Mouse (Mus musculus) myocyte (in vitro differentiated cells): ENCODE data around the gene AC153137.1.
A peak's percentile ranks its signal among the peaks of the same experiment; 100 is the strongest.

Experiments
- CEBPB ChIP-seq: IDR thresholded peaks from 2 replicates; pipeline ENCODE4 v1.6.1; 2011; ENCODE audit warnings: mild to moderate bottlenecking, moderate library complexity; ENCODE audit not compliant: poor library complexity, insufficient read depth, severe bottlenecking
- MAX ChIP-seq: IDR thresholded peaks from one replicate; pipeline ENCODE4 v1.6.1; 2011; ENCODE audit warnings: low read depth, mild to moderate bottlenecking, control low read depth
- MYOD1 ChIP-seq, 3 experiments: IDR thresholded peaks; one replicate each; pipeline ENCODE4 v1.6.1; 2011; ENCODE audit warnings: control low read depth in 2 of 3, low read depth in 2 of 3, mild to moderate bottlenecking in 2 of 3, moderate library complexity in 1 of 3; ENCODE audit not compliant: insufficient read length in 2 of 3, control insufficient read depth in 1 of 3
- MYOG ChIP-seq, 3 experiments: IDR thresholded peaks; one replicate each; pipeline ENCODE4 v1.6.1; 2011; ENCODE audit warnings: control low read depth in 2 of 3, low read depth in 2 of 3, mild to moderate bottlenecking in 2 of 3; ENCODE audit not compliant: insufficient read length in 2 of 3, control insufficient read depth in 1 of 3, insufficient read depth in 1 of 3
- POLR2A ChIP-seq: IDR thresholded peaks from one replicate; pipeline ENCODE4 v1.6.1; 2011; ENCODE audit warnings: low read depth, mild to moderate bottlenecking, control low read depth, moderate library complexity; ENCODE audit not compliant: insufficient read length
- POLR2AphosphoS2 ChIP-seq: IDR thresholded peaks from one replicate; pipeline ENCODE4 v1.6.1; 2011; ENCODE audit warnings: low read depth, control low read depth; ENCODE audit not compliant: insufficient read length
- SRF ChIP-seq: IDR thresholded peaks from one replicate; pipeline ENCODE4 v1.6.1; 2011; ENCODE audit warnings: low read depth; ENCODE audit not compliant: control insufficient read depth, insufficient read length
- TCF12 ChIP-seq: IDR thresholded peaks from one replicate; pipeline ENCODE4 v1.6.1; 2011; ENCODE audit warnings: mild to moderate bottlenecking, control low read depth; ENCODE audit not compliant: poor library complexity, insufficient read depth, severe bottlenecking
- USF1 ChIP-seq: IDR thresholded peaks from one replicate; pipeline ENCODE4 v1.6.1; 2011; ENCODE audit warnings: low read depth, mild to moderate bottlenecking, control low read depth, moderate library complexity

DNA sequence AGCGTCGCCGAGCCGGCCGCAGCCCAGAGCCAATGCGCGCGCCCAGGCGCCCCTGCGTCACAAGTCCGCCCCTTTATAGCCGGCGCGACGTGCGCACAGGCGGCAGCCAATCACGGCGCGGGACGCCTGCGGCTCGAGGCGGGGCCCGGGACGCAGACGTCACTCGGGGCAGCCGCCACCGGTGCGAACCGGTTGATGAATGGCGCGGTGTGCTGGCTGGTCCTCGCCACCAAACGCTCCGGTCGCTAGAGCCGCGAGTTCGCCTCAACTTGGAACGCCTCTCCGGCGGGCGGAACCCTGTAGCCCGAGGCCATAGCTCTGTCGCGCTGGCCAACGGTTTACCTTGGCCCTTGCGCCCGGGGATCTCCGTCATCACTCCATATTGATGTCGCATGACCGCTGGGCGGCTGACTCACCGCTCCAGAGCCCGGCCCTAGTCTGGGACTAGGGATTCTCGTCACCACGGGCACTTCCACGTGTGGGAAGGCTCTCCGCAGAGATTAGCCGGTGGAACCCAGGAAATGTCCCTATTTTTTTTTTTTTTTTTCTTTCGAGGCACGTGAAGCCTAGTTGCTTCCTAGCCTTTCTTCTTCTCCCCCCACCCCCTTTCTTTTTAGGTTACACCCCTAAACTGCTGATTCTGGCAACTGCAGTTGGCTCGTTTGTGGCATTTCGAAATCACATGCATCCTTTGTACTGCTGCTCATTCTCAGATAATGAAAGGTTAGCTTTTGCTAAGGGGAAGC, 27.9 kb downstream of the AC153137.1 start:
- TF ChIP-seq POLR2A (peak; percentile 77), SRF (peak; percentile 5), MAX (no peak), POLR2AphosphoS2 (peak; percentile 51), CEBPB (peak; percentile 81), TCF12 (no peak), USF1 (peak; percentile 46), MYOD1 (IDR thresholded peaks at IDR 0.05; ENCODE audit: control insufficient read depth in 1 of 3, insufficient read length in 2 of 3, low read depth in 2 of 3) (no peak), MYOG (IDR thresholded peaks at IDR 0.05; ENCODE audit: control insufficient read depth in 1 of 3, insufficient read depth in 1 of 3, insufficient read length in 2 of 3, low read depth in 2 of 3) (no peak)
